Mouse (Mus musculus): ENCODE data around the gene D630045J12Rik.

- TF ChIP-seq CHD2 (IDR thresholded peaks at IDR 0.05; ENCODE audit: low read length) (no peak), POLR2AphosphoS5 (IDR thresholded peaks at IDR 0.05; ENCODE audit: borderline replicate concordance, low read depth, low read length) (no peak), SIN3A (IDR thresholded peaks at IDR 0.05; ENCODE audit: low read length) (no peak), POLR2A (IDR thresholded peaks at IDR 0.05; ENCODE audit: control insufficient read depth in 1 of 2, insufficient read depth in 1 of 2, low read depth in 1 of 2, low read length in 2 of 2, poor library complexity in 1 of 2) (no peak), EP300 (IDR thresholded peaks at IDR 0.05; ENCODE audit: low read depth in 1 of 2, low read length in 2 of 2) (no peak)
Measured at GRCm38 (mm10) chr6:38198727-38199126, 55.1 kb downstream of the D630045J12Rik start.
